In genomic region chr11:78341702-78342101, GRCm38 (mm10) we compare ENCODE assay signal across 21 mouse cellular contexts. TPM values are rescaled to one million over a fixed set of nuclear protein-coding genes. Genes with fewer than 3 reads are reported as not detected.
DNase-seq lines count a peak whose midpoint lies in the region; ATAC-seq lines count a peak whose summit lies in the region.
"Had no signal": no experiment of that assay in that cellular context is flagged by ENCODE, and none has a peak within 500 bp of the region (broad histone marks: within the 10 kb centered on the region; RNA-seq: fewer than 3 reads in every experiment).

No protein-coding gene starts in this region.

- no peak for DNase-seq in limb, embryonic 10.5 days (ENCODE audit: low spot score)
- DNase-seq in midbrain, embryonic 11.5 days (ENCODE audit: low spot score, missing footprints), result peak; percentile 56
- DNase-seq: adrenal gland, adult 2 months; adrenal gland, postnatal 10 days; adrenal gland, postnatal 25 days; cerebellum, adult 11 months; cerebellum, adult 18-20 months; cerebellum, adult 8-10 months; cerebellum, adult 9-11 months; cerebellum, postnatal 14 days; cerebellum, postnatal 36 days; embryo, embryonic 11 days had no signal

- no peak for ATAC-seq in limb, embryonic 12.5 days (ENCODE audit: insufficient number of reproducible peaks, insufficient read depth, low FRiP score, low TSS enrichment, low read depth)
- no peak for ATAC-seq in midbrain, embryonic 11.5 days (ENCODE audit: low FRiP score)
- no peak for ATAC-seq in midbrain, embryonic 16.5 days
- ATAC-seq: forebrain, embryonic 14.5 days; forebrain, embryonic 16.5 days had no signal

- H3K4me1 ChIP-seq in limb, embryonic 12.5 days (replicated peaks), result peaks cover 28% of the 10 kb centered on the region
- peaks cover 31% of the 10 kb centered on the region for H3K4me1 ChIP-seq in limb, embryonic 10.5 days
- peaks cover 9% of the 10 kb centered on the region for H3K4me1 ChIP-seq in midbrain, embryonic 11.5 days (ENCODE audit: control insufficient read depth, insufficient read depth, low read length)
- H3K4me1 ChIP-seq in midbrain, embryonic 16.5 days (ENCODE audit: control insufficient read depth, insufficient read depth, low read length), result peaks cover 25% of the 10 kb centered on the region

- 0 out of 2 replicates have a peak overlapping the region, but pooled peaks have one; percentile 12 for H3K9ac ChIP-seq in limb, embryonic 12.5 days (replicated peaks)
- H3K9ac ChIP-seq in midbrain, embryonic 11.5 days (ENCODE audit: low read length), result no peak overlapping the region
- H3K9ac ChIP-seq in midbrain, embryonic 16.5 days (ENCODE audit: low read depth, low read length), result no peak overlapping the region
- H3K9ac ChIP-seq: embryonic facial prominence, embryonic 13.5 days; embryonic facial prominence, embryonic 15.5 days; forebrain, embryonic 12.5 days had no signal

- 85% methylated on average over 12 of the region's 12 CpGs for WGBS in limb, embryonic 12.5 days
- 86% methylated on average over 12 of the region's 12 CpGs for whole genome bisulfite sequencing in limb, embryonic 10.5 days
- 90% methylated on average over 12 of the region's 12 CpGs for WGBS in midbrain, embryonic 11.5 days
- WGBS in midbrain, embryonic 16.5 days, result 87% methylated on average over 12 of the region's 12 CpGs

- H3K4me3 ChIP-seq in limb, embryonic 12.5 days (replicated peaks), result no peak overlapping the region
- no peak overlapping the region for H3K4me3 ChIP-seq in limb, embryonic 10.5 days
- H3K4me3 ChIP-seq in midbrain, embryonic 11.5 days (ENCODE audit: low read depth, low read length), result no peak overlapping the region
- H3K4me3 ChIP-seq in midbrain, embryonic 16.5 days (ENCODE audit: low read depth, low read length), result no peak overlapping the region
- H3K4me3 ChIP-seq: embryonic facial prominence, embryonic 13.5 days; embryonic facial prominence, embryonic 15.5 days; erythroblast, embryonic 14.5 days; forebrain, embryonic 10.5 days; forebrain, embryonic 12.5 days had no signal

- peaks cover 53% of the 10 kb centered on the region for H3K36me3 ChIP-seq in limb, embryonic 12.5 days
- H3K36me3 ChIP-seq in limb, embryonic 10.5 days, result peaks cover 60% of the 10 kb centered on the region
- no peaks in the 10 kb centered on the region; the same call in 1 of the 2 replicates for H3K36me3 ChIP-seq in midbrain, embryonic 11.5 days (ENCODE audit: control insufficient read depth, insufficient read depth, low read length)
- peaks cover 10% of the 10 kb centered on the region; the same call in 1 of the 2 replicates for H3K36me3 ChIP-seq in midbrain, embryonic 16.5 days (ENCODE audit: control insufficient read depth, insufficient read depth, low read length)

- H3K27me3 ChIP-seq in limb, embryonic 12.5 days, result no peaks in the 10 kb centered on the region
- no peaks in the 10 kb centered on the region for H3K27me3 ChIP-seq in limb, embryonic 10.5 days (ENCODE audit: low read depth, poor library complexity, severe bottlenecking)
- no peaks in the 10 kb centered on the region for H3K27me3 ChIP-seq in midbrain, embryonic 11.5 days (ENCODE audit: control insufficient read depth, insufficient read depth, low read length)
- H3K27me3 ChIP-seq in midbrain, embryonic 16.5 days (ENCODE audit: control insufficient read depth, insufficient read depth, low read depth, low read length), result no peaks in the 10 kb centered on the region
- H3K27me3 ChIP-seq: embryonic facial prominence, embryonic 13.5 days; embryonic facial prominence, embryonic 15.5 days; forebrain, embryonic 12.5 days had no signal

- no peak overlapping the region for H3K4me2 ChIP-seq in limb, embryonic 12.5 days
- H3K4me2 ChIP-seq in midbrain, embryonic 11.5 days, result no peak overlapping the region
- H3K4me2 ChIP-seq in midbrain, embryonic 16.5 days (ENCODE audit: low read length), result no peak overlapping the region
- H3K4me2 ChIP-seq: embryonic facial prominence, embryonic 13.5 days; embryonic facial prominence, embryonic 15.5 days; forebrain, embryonic 12.5 days had no signal

- no peaks in the 10 kb centered on the region for H3K9me3 ChIP-seq in limb, embryonic 12.5 days
- H3K9me3 ChIP-seq in limb, embryonic 10.5 days (replicated peaks), result no peaks in the 10 kb centered on the region
- H3K9me3 ChIP-seq in midbrain, embryonic 11.5 days (ENCODE audit: control insufficient read depth, low read length), result no peaks in the 10 kb centered on the region
- no peaks in the 10 kb centered on the region for H3K9me3 ChIP-seq in midbrain, embryonic 16.5 days (replicated peaks; ENCODE audit: control insufficient read depth, low read length, poor library complexity, severe bottlenecking)
- H3K9me3 ChIP-seq: embryonic facial prominence, embryonic 13.5 days; embryonic facial prominence, embryonic 15.5 days; forebrain, embryonic 10.5 days; forebrain, embryonic 12.5 days had no signal

- H3K27ac ChIP-seq in limb, embryonic 12.5 days, result no peak overlapping the region
- no peak overlapping the region for H3K27ac ChIP-seq in limb, embryonic 10.5 days
- H3K27ac ChIP-seq in midbrain, embryonic 11.5 days (ENCODE audit: low read depth, low read length), result no peak overlapping the region
- no peak overlapping the region for H3K27ac ChIP-seq in midbrain, embryonic 16.5 days (ENCODE audit: low read length)
- H3K27ac ChIP-seq: embryonic facial prominence, embryonic 13.5 days; embryonic facial prominence, embryonic 15.5 days; forebrain, embryonic 10.5 days; forebrain, embryonic 12.5 days had no signal

RNA-seq across cellular contexts. Expression of gene Unc119, which starts 1.6 kb away (rescaled TPM):
- 94.8 and 96.3 TPM in 2 replicates for polyA plus RNA-seq in limb, embryonic 12.5 days (2016; fragmentation: Nextera tagmentation; extraction: Ambion mirVana)
- polyA plus RNA-seq in limb, embryonic 10.5 days (2016; fragmentation: Nextera tagmentation; extraction: Ambion mirVana), result 77.9 and 83.0 TPM in 2 replicates
- polyA plus RNA-seq in midbrain, embryonic 11.5 days (2014; fragmentation: Nextera tagmentation; extraction: Ambion mirVana), result 63.4 and 71.7 TPM in 2 replicates
- polyA plus RNA-seq in midbrain, embryonic 16.5 days (2015; fragmentation: Nextera tagmentation; extraction: Ambion mirVana), result 77.2 and 81.8 TPM in 2 replicates

RNA-seq across cellular contexts. Expression of gene Pigs, which starts 13.5 kb away (rescaled TPM):
- polyA plus RNA-seq in limb, embryonic 12.5 days (2016; fragmentation: Nextera tagmentation; extraction: Ambion mirVana), result 68.8 and 72.5 TPM in 2 replicates
- polyA plus RNA-seq in limb, embryonic 10.5 days (2016; fragmentation: Nextera tagmentation; extraction: Ambion mirVana), result 80.3 and 83.6 TPM in 2 replicates
- polyA plus RNA-seq in midbrain, embryonic 11.5 days (2014; fragmentation: Nextera tagmentation; extraction: Ambion mirVana), result 50.9 and 56.3 TPM in 2 replicates
- 70.7 and 79.0 TPM in 2 replicates for polyA plus RNA-seq in midbrain, embryonic 16.5 days (2015; fragmentation: Nextera tagmentation; extraction: Ambion mirVana)

RNA-seq across cellular contexts. Expression of gene Aldoc, which starts 18.9 kb away (rescaled TPM):
- 4.0 and 5.0 TPM in 2 replicates for polyA plus RNA-seq in limb, embryonic 12.5 days (2016; fragmentation: Nextera tagmentation; extraction: Ambion mirVana)
- polyA plus RNA-seq in limb, embryonic 10.5 days (2016; fragmentation: Nextera tagmentation; extraction: Ambion mirVana), result 2.0 and 4.3 TPM in 2 replicates
- polyA plus RNA-seq in midbrain, embryonic 11.5 days (2014; fragmentation: Nextera tagmentation; extraction: Ambion mirVana), result 1.0 and 1.3 TPM in 2 replicates
- 87.2 and 154 TPM in 2 replicates for polyA plus RNA-seq in midbrain, embryonic 16.5 days (2015; fragmentation: Nextera tagmentation; extraction: Ambion mirVana)

RNA-seq across cellular contexts. Expression of gene Spag5, which starts 40.4 kb away (rescaled TPM):
- polyA plus RNA-seq in limb, embryonic 12.5 days (2016; fragmentation: Nextera tagmentation; extraction: Ambion mirVana), result 55.3 and 63.6 TPM in 2 replicates
- polyA plus RNA-seq in limb, embryonic 10.5 days (2016; fragmentation: Nextera tagmentation; extraction: Ambion mirVana), result 72.8 and 84.8 TPM in 2 replicates
- polyA plus RNA-seq in midbrain, embryonic 11.5 days (2014; fragmentation: Nextera tagmentation; extraction: Ambion mirVana), result 51.5 and 57.1 TPM in 2 replicates
- 4.2 and 6.5 TPM in 2 replicates for polyA plus RNA-seq in midbrain, embryonic 16.5 days (2015; fragmentation: Nextera tagmentation; extraction: Ambion mirVana)

RNA-seq across cellular contexts. Expression of gene Foxn1, which starts 44.7 kb away (rescaled TPM):
- polyA plus RNA-seq in limb, embryonic 12.5 days (2016; fragmentation: Nextera tagmentation; extraction: Ambion mirVana), result not detected in 2 replicates
- 0.06 TPM in 1 of 2 replicates, not detected in the other for polyA plus RNA-seq in limb, embryonic 10.5 days (2016; fragmentation: Nextera tagmentation; extraction: Ambion mirVana)
- not detected in 2 replicates for polyA plus RNA-seq in midbrain, embryonic 11.5 days (2014; fragmentation: Nextera tagmentation; extraction: Ambion mirVana)
- polyA plus RNA-seq in midbrain, embryonic 16.5 days (2015; fragmentation: Nextera tagmentation; extraction: Ambion mirVana), result not detected in 2 replicates
- polyA plus RNA-seq: erythroblast, embryonic 14.5 days; forebrain, embryonic 10.5 days; forebrain, embryonic 12.5 days; forebrain, embryonic 14.5 days; forebrain, embryonic 16.5 days had no signal

Comparison
In these comparisons a context has a peak if more than half of its experiments do, and no peak if none do; other contexts are left out.
1. RNA of gene Aldoc, which starts 18.9 kb away (polyA plus RNA-seq): 87.2 to 154 TPM in midbrain, embryonic 16.5 days; 2.0 to 4.3 TPM in limb, embryonic 10.5 days, 4.0 to 5.0 TPM in limb, embryonic 12.5 days and 1.0 to 1.3 TPM in midbrain, embryonic 11.5 days; every median in the first group is over 10 times any median in the second.